In the genomic region with DNA sequence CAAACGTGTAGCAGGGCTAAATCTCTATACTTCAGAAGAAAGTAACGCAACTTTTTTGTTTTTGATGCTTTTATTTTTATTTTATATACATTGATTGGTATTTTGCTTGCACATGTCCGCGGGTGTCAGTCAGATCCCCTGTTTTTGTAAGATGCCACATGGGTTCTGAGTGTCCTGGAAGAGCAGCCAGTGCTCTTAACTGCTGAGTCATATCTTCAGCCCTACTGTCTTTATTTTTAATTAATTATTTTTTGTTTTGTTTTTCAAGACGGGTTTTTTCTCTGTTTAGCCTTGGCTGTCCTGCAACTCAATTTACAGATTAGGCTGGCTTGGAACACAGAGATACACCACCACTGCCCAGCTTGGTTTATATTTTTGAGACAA, we compare ENCODE assay signal across 30 mouse cellular contexts. TPM values are rescaled to one million over a fixed set of nuclear protein-coding genes. Genes with fewer than 3 reads are reported as not detected.
"Had no signal": no experiment of that assay in that cellular context is flagged by ENCODE, and none has a peak within 500 bp of the region (broad histone marks: within the 10 kb centered on the region; RNA-seq: fewer than 3 reads in every experiment).

No protein-coding gene starts in this region.

- H3K27ac ChIP-seq: kidney, embryonic 15.5 days; limb, embryonic 10.5 days; limb, embryonic 13.5 days; midbrain, embryonic 10.5 days; midbrain, embryonic 13.5 days; neural tube, embryonic 13.5 days; stomach, embryonic 15.5 days had no signal

- H3K36me3 ChIP-seq: kidney, embryonic 15.5 days; limb, embryonic 13.5 days; liver, embryonic 15.5 days; midbrain, embryonic 10.5 days; midbrain, embryonic 13.5 days; neural tube, embryonic 13.5 days; stomach, embryonic 15.5 days had no signal

- ATAC-seq: midbrain, embryonic 13.5 days; midbrain, embryonic 16.5 days had no signal

- H3K9ac ChIP-seq: kidney, embryonic 15.5 days; limb, embryonic 13.5 days; liver, embryonic 15.5 days; midbrain, embryonic 13.5 days; neural tube, embryonic 13.5 days; stomach, embryonic 15.5 days had no signal

- DNase-seq: kidney, adult 11 months; kidney, adult 8-10 months; kidney, postnatal 10 days; kidney, postnatal 36 days; lung, adult 2 months; lung, postnatal 14 days; lung, postnatal 4 days; retina, postnatal 1 day; right cerebral cortex, postnatal 25 days; spleen, adult 18-20 months; thymus, postnatal 25 days had no signal

- H3K9me3 ChIP-seq: kidney, embryonic 15.5 days; limb, embryonic 10.5 days; limb, embryonic 13.5 days; liver, embryonic 15.5 days; midbrain, embryonic 10.5 days; midbrain, embryonic 13.5 days; neural tube, embryonic 13.5 days; stomach, embryonic 15.5 days had no signal

- H3K4me3 ChIP-seq: kidney, embryonic 15.5 days; limb, embryonic 10.5 days; limb, embryonic 13.5 days; liver, embryonic 15.5 days; midbrain, embryonic 10.5 days; midbrain, embryonic 13.5 days; myocyte; neural tube, embryonic 13.5 days; stomach, embryonic 15.5 days had no signal

- H3K4me2 ChIP-seq: kidney, embryonic 15.5 days; limb, embryonic 13.5 days; liver, embryonic 15.5 days; midbrain, embryonic 13.5 days; neural tube, embryonic 13.5 days; stomach, embryonic 15.5 days had no signal

- H3K27me3 ChIP-seq: kidney, embryonic 15.5 days; limb, embryonic 13.5 days; liver, embryonic 15.5 days; midbrain, embryonic 13.5 days; neural tube, embryonic 13.5 days; stomach, embryonic 15.5 days had no signal

- H3K4me1 ChIP-seq: limb, embryonic 10.5 days; stomach, embryonic 15.5 days had no signal

RNA-seq across cellular contexts. Expression of a gene that starts 24.4 kb away (rescaled TPM):
- total RNA-seq: layer of hippocampus, adult 8-10 months; left cerebral cortex, adult 8-10 months; left cerebral cortex, postnatal 14 days; liver, adult 2 months; megakaryocyte, adult 5-6 weeks; monocyte, adult 5-6 weeks; neutrophil, adult 5-6 weeks had no signal
- polyA plus RNA-seq: kidney, embryonic 15.5 days; limb, embryonic 10.5 days; limb, embryonic 13.5 days; liver, adult 2 months; liver, embryonic 15.5 days; lung, adult 2 months; lung, embryonic 16.5 days; midbrain, embryonic 10.5 days; midbrain, embryonic 13.5 days; midbrain, embryonic 16.5 days; myocyte; neural tube, embryonic 13.5 days; stomach, embryonic 15.5 days; thymus, postnatal 0 days had no signal
